Mouse (Mus musculus) limb, embryonic 10.5 days (tissue): ENCODE measurements around the gene Rufy4. TPM values are rescaled to one million over a fixed set of nuclear protein-coding genes. Genes with fewer than 3 reads are reported as not detected.
A peak's percentile ranks its signal among the peaks of the same experiment; 100 is the strongest.

Experiments
- DNase-seq: peaks from one replicate; pipeline ENCODE4 v3.0.0-alpha.2; 2017; ENCODE audit warnings: low spot score
- H3K27ac ChIP-seq: fragments of 300-500 bp; sonication (generic); 2 replicates; pipeline ENCODE4 v1.5.1; 2016; ENCODE audit warnings: mild to moderate bottlenecking
- H3K27me3 ChIP-seq: fragments of 300-500 bp; sonication (generic); 2 replicates; pipeline ENCODE4 v1.6.1; 2016; ENCODE audit warnings: low read depth, mild to moderate bottlenecking; ENCODE audit not compliant: poor library complexity, severe bottlenecking
- H3K36me3 ChIP-seq: fragments of 300-500 bp; sonication (generic); 2 replicates; pipeline ENCODE4 v1.6.1; 2016; ENCODE audit warnings: mild to moderate bottlenecking, moderate library complexity
- H3K4me1 ChIP-seq: fragments of 300-500 bp; sonication (generic); 2 replicates; pipeline ENCODE4 v1.6.1; 2016
- H3K4me3 ChIP-seq: fragments of 300-500 bp; sonication (generic); 2 replicates; pipeline ENCODE4 v1.5.1; 2016; ENCODE audit warnings: mild to moderate bottlenecking, moderate library complexity
- H3K9me3 ChIP-seq: fragments of 300-500 bp; sonication (generic); replicated peaks from 2 replicates; pipeline ENCODE4 v1.6.1; 2016; ENCODE audit warnings: mild to moderate bottlenecking
- WGBS: fragments of 180-500 bp; shearing (Covaris S2); methylation state at CpG from one replicate; pipeline ENCODE4 v1.1.7; 2016; 5-methylcytosine and 5-hydroxymethylcytosine counted together
- polyA plus RNA-seq: library from polyadenylated mRNA; unstranded; fragments of >200 nt; fragmentation: Nextera tagmentation; extraction: Ambion mirVana; gene quantifications from 2 replicates; pipeline ENCODE4 v1.2.1, GENCODE M21; 2016

Gene Rufy4
- polyA plus RNA-seq, 1 experiment from 2014 or later = 0.08 TPM

GRCm38 (mm10) chr1:74109670-74110069 lies 15.7 kb upstream of the Rufy4 start:
- Histone ChIP-seq H3K27ac (peak overlapping the region; percentile 44; the same call in 1 of the 2 replicates), H3K4me3 (no peak overlapping the region), H3K4me1 (peaks cover 59% of the 10 kb centered on the region), H3K9me3 (no peaks in the 10 kb centered on the region), H3K27me3 (peaks cover 18% of the 10 kb centered on the region; the same call in 1 of the 2 replicates), H3K36me3 (no peaks in the 10 kb centered on the region)
- 30% methylated on average over 2 of the region's 2 CpGs for WGBS
- no peak for DNase-seq

GRCm38 (mm10) chr1:74110932-74111695 lies 14.2 kb upstream of the Rufy4 start:
- H3K4me3 ChIP-seq = peak overlapping the region; percentile 20
- H3K36me3 ChIP-seq = no peaks in the 10 kb centered on the region
- peaks cover 51% of the 10 kb centered on the region for H3K4me1 ChIP-seq
- H3K27me3 ChIP-seq = peaks cover 18% of the 10 kb centered on the region; the same call in 1 of the 2 replicates
- peak overlapping the region; percentile 77 for H3K27ac ChIP-seq
- no peaks in the 10 kb centered on the region for H3K9me3 ChIP-seq
- DNase-seq = peak; percentile 60
- WGBS = 10% methylated on average over 8 of the region's 8 CpGs

- H3K27me3 ChIP-seq = peaks cover 18% of the 10 kb centered on the region; the same call in 1 of the 2 replicates
- DNase-seq = no peak
- peak overlapping the region; percentile 77 for H3K27ac ChIP-seq
- 31% methylated on average over 6 of the region's 6 CpGs for WGBS
- peak overlapping the region; percentile 20; the same call in 1 of the 2 replicates for H3K4me3 ChIP-seq
- H3K36me3 ChIP-seq = no peaks in the 10 kb centered on the region
- H3K4me1 ChIP-seq = peaks cover 46% of the 10 kb centered on the region
- H3K9me3 ChIP-seq = no peaks in the 10 kb centered on the region
These were observed 13.7 kb upstream of the Rufy4 start for GRCm38 (mm10) chr1:74111696-74112030.

- H3K4me3 ChIP-seq = no peak overlapping the region
- WGBS = 47% methylated on average over 3 of the region's 3 CpGs
- peak overlapping the region; percentile 42; the same call in 1 of the 2 replicates for H3K27ac ChIP-seq
- H3K27me3 ChIP-seq = peaks cover 18% of the 10 kb centered on the region; the same call in 1 of the 2 replicates
- peaks cover 39% of the 10 kb centered on the region for H3K4me1 ChIP-seq
- no peaks in the 10 kb centered on the region for H3K9me3 ChIP-seq
- DNase-seq = no peak
- no peaks in the 10 kb centered on the region for H3K36me3 ChIP-seq
These were observed 12.3 kb upstream of the Rufy4 start for GRCm38 (mm10) chr1:74113071-74113470.

- WGBS = 85% methylated on average over 6 of the region's 6 CpGs
- peaks cover 21% of the 10 kb centered on the region for H3K27me3 ChIP-seq
- H3K9me3 ChIP-seq = no peaks in the 10 kb centered on the region
These were observed 7.5 kb upstream of the Rufy4 start for GRCm38 (mm10) chr1:74117876-74118275.

GRCm38 (mm10) chr1:74119115-74119514 lies 6.2 kb upstream of the Rufy4 start:
- no peak overlapping the region for H3K4me3 ChIP-seq

More at GRCm38 (mm10) chr1:74117876-74118275, 7.5 kb upstream of the Rufy4 start:
- peaks cover 12% of the 10 kb centered on the region for H3K4me1 ChIP-seq
- DNase-seq = no peak
- no peak overlapping the region for H3K4me3 ChIP-seq
- H3K36me3 ChIP-seq = no peaks in the 10 kb centered on the region
- no peak overlapping the region for H3K27ac ChIP-seq

GRCm38 (mm10) chr1:74121138-74121537 lies 4.2 kb upstream of the Rufy4 start:
- H3K4me3 ChIP-seq = no peak overlapping the region
- no peak for DNase-seq
- H3K27ac ChIP-seq = no peak overlapping the region
- peaks cover 54% of the 10 kb centered on the region for H3K27me3 ChIP-seq
- H3K9me3 ChIP-seq = no peaks in the 10 kb centered on the region
- peaks cover 26% of the 10 kb centered on the region for H3K4me1 ChIP-seq
- H3K36me3 ChIP-seq = no peaks in the 10 kb centered on the region
- WGBS = 89% methylated on average over 7 of the region's 7 CpGs

More at GRCm38 (mm10) chr1:74119115-74119514, 6.2 kb upstream of the Rufy4 start:
- H3K27me3 ChIP-seq = peaks cover 33% of the 10 kb centered on the region
- H3K9me3 ChIP-seq = no peaks in the 10 kb centered on the region
- H3K4me1 ChIP-seq = peaks cover 14% of the 10 kb centered on the region
- H3K27ac ChIP-seq = no peak overlapping the region
- DNase-seq = no peak
- H3K36me3 ChIP-seq = no peaks in the 10 kb centered on the region
- WGBS = 90% methylated on average over 1 of the region's 1 CpGs

GRCm38 (mm10) chr1:74121821-74122576 lies 3.3 kb upstream of the Rufy4 start:
- Histone ChIP-seq H3K4me1 (peaks cover 26% of the 10 kb centered on the region), H3K4me3 (no peak overlapping the region), H3K27me3 (peaks cover 56% of the 10 kb centered on the region), H3K27ac (no peak overlapping the region), H3K9me3 (no peaks in the 10 kb centered on the region), H3K36me3 (no peaks in the 10 kb centered on the region)
- WGBS = 61% methylated on average over 9 of the region's 9 CpGs
- no peak for DNase-seq

GRCm38 (mm10) chr1:74123215-74123614 lies 2.1 kb upstream of the Rufy4 start:
- Histone ChIP-seq H3K4me1 (peaks cover 26% of the 10 kb centered on the region), H3K27ac (no peak overlapping the region), H3K36me3 (no peaks in the 10 kb centered on the region), H3K4me3 (no peak overlapping the region), H3K9me3 (no peaks in the 10 kb centered on the region), H3K27me3 (peaks cover 56% of the 10 kb centered on the region)
- DNase-seq = no peak
- 66% methylated on average over 8 of the region's 8 CpGs for WGBS

GRCm38 (mm10) chr1:74124021-74124981 lies 1.0 kb upstream of the Rufy4 start, which contains the start of gene Tns1:
Gene Tns1, minus strand, starts transcription at chr1:74124449.
- Histone ChIP-seq H3K36me3 (no peaks in the 10 kb centered on the region), H3K4me3 (peak within 1 kb of the TSS; percentile 63), H3K9me3 (no peaks in the 10 kb centered on the region), H3K4me1 (peaks cover 26% of the 10 kb centered on the region), H3K27me3 (peaks cover 61% of the 10 kb centered on the region), H3K27ac (peak within 1 kb of the TSS; percentile 74)
- peak; percentile 76 for DNase-seq
- 2% methylated on average over 84 of the region's 84 CpGs for WGBS

GRCm38 (mm10) chr1:74130883-74131659 lies 5.7 kb downstream of the Rufy4 start:
- peaks cover 11% of the 10 kb centered on the region for H3K27me3 ChIP-seq
- no peak overlapping the region for H3K4me3 ChIP-seq
- no peak for DNase-seq
- WGBS = 86% methylated on average over 8 of the region's 8 CpGs
- no peak overlapping the region for H3K27ac ChIP-seq
- H3K4me1 ChIP-seq = no peaks in the 10 kb centered on the region
- no peaks in the 10 kb centered on the region for H3K9me3 ChIP-seq
- H3K36me3 ChIP-seq = no peaks in the 10 kb centered on the region
